Mouse (Mus musculus) intestine, embryonic 16.5 days (tissue): ENCODE results near the gene Heatr4. TPM values are rescaled to one million over a fixed set of nuclear protein-coding genes. Genes with fewer than 3 reads are reported as not detected.

ENCODE experiments used
- ATAC-seq: fragments of 200-750 bp; cut with Nextera tagmentation; 2 replicates; pipeline ENCODE4 v1.8.0; 2017; ENCODE audit warnings: moderate TSS enrichment, moderate library complexity
- H3K27ac ChIP-seq: fragments of 300-500 bp; sonication (generic); 2 replicates; pipeline ENCODE4 v1.5.1; 2014; ENCODE audit warnings: mild to moderate bottlenecking, low read length
- H3K27me3 ChIP-seq: fragments of 300-500 bp; sonication (generic); replicated peaks from 2 replicates; pipeline ENCODE4 v1.6.1; 2014; ENCODE audit warnings: low read length, control low read depth, mixed read lengths; ENCODE audit not compliant: control insufficient read depth, insufficient read depth
- H3K36me3 ChIP-seq: fragments of 300-500 bp; sonication (generic); 2 replicates; pipeline ENCODE4 v1.6.1; 2014; ENCODE audit warnings: low read length, control low read depth; ENCODE audit not compliant: control insufficient read depth, insufficient read depth
- H3K4me1 ChIP-seq: fragments of 300-500 bp; sonication (generic); 2 replicates; pipeline ENCODE4 v1.6.1; 2014; ENCODE audit warnings: low read length, control low read depth, mixed read lengths; ENCODE audit not compliant: control insufficient read depth, insufficient read depth
- H3K4me2 ChIP-seq: fragments of 300-500 bp; sonication (generic); 2 replicates; pipeline ENCODE4 v1.6.1; 2014; ENCODE audit warnings: low read depth, low read length, control low read depth
- H3K4me3 ChIP-seq: fragments of 300-500 bp; sonication (generic); 2 replicates; pipeline ENCODE4 v1.5.1; 2014; ENCODE audit warnings: mild to moderate bottlenecking, low read length
- H3K9ac ChIP-seq: fragments of 300-500 bp; sonication (generic); 2 replicates; pipeline ENCODE4 v1.6.1; 2014; ENCODE audit warnings: low read depth, low read length
- H3K9me3 ChIP-seq: fragments of 300-500 bp; sonication (generic); 2 replicates; pipeline ENCODE4 v1.6.1; 2016; ENCODE audit warnings: low read length, control low read depth; ENCODE audit not compliant: control insufficient read depth
- WGBS: fragments of 180-500 bp; shearing (Covaris S2); extraction: QIAGEN DNeasy Blood & Tissue Kit; methylation state at CpG from one replicate; pipeline ENCODE4 v1.1.7; 2014; 5-methylcytosine and 5-hydroxymethylcytosine counted together
- polyA plus RNA-seq: library from polyadenylated mRNA; unstranded; fragments of >200 nt; fragmentation: Nextera tagmentation; extraction: Ambion mirVana; gene quantifications from 2 replicates; pipeline ENCODE4 v1.2.1, GENCODE M21; 2015

Heatr4 gene
- polyA plus RNA-seq, 1 experiment from 2014 or later: not detected

GRCm38 (mm10) chr12:83981615-83982014 is 3.0 kb downstream of the Heatr4 start:
- Histone ChIP-seq H3K9me3 (no peaks in the 10 kb centered on the region), H3K36me3 (no peaks in the 10 kb centered on the region), H3K9ac (no peak overlapping the region), H3K4me1 (peaks cover 2% of the 10 kb centered on the region), H3K27ac (no peak overlapping the region), H3K27me3 (no peaks in the 10 kb centered on the region), H3K4me3 (no peak overlapping the region), H3K4me2 (no peak overlapping the region)
- WGBS: 76% methylated on average over 4 of the region's 4 CpGs
- no peak for ATAC-seq

GRCm38 (mm10) chr12:83978862-83979261 is 5.8 kb downstream of the Heatr4 start:
- no peaks in the 10 kb centered on the region for H3K27me3 ChIP-seq
- no peak overlapping the region for H3K4me3 ChIP-seq
- WGBS: 87% methylated on average over 6 of the region's 6 CpGs
- H3K9me3 ChIP-seq: no peaks in the 10 kb centered on the region
- no peak overlapping the region for H3K4me2 ChIP-seq
- no peak for ATAC-seq
- no peaks in the 10 kb centered on the region for H3K4me1 ChIP-seq
- no peak overlapping the region for H3K27ac ChIP-seq
- no peaks in the 10 kb centered on the region for H3K36me3 ChIP-seq
- H3K9ac ChIP-seq: no peak overlapping the region

- ATAC-seq: peak; percentile 81
- 64% methylated on average over 2 of the region's 2 CpGs for WGBS
- no peaks in the 10 kb centered on the region for H3K36me3 ChIP-seq
Observed at GRCm38 (mm10) chr12:83972117-83972516, 12.5 kb downstream of the Heatr4 start.

GRCm38 (mm10) chr12:83965235-83965634 is 19.4 kb downstream of the Heatr4 start:
- H3K9ac ChIP-seq: no peak overlapping the region
- no peak overlapping the region for H3K27ac ChIP-seq
- H3K4me1 ChIP-seq: no peaks in the 10 kb centered on the region
- H3K9me3 ChIP-seq: no peaks in the 10 kb centered on the region
- no peaks in the 10 kb centered on the region for H3K36me3 ChIP-seq
- no peaks in the 10 kb centered on the region for H3K27me3 ChIP-seq
- no peak overlapping the region for H3K4me3 ChIP-seq
- WGBS: 82% methylated on average over 7 of the region's 7 CpGs
- no peak for ATAC-seq
- H3K4me2 ChIP-seq: no peak overlapping the region

More at GRCm38 (mm10) chr12:83972117-83972516, 12.5 kb downstream of the Heatr4 start:
- H3K9ac ChIP-seq: no peak overlapping the region
- no peaks in the 10 kb centered on the region for H3K27me3 ChIP-seq
- H3K9me3 ChIP-seq: no peaks in the 10 kb centered on the region
- H3K4me3 ChIP-seq: no peak overlapping the region
- H3K4me2 ChIP-seq: no peak overlapping the region
- H3K4me1 ChIP-seq: 0 out of 2 replicates have a peak, but pooled peaks cover 3% of the 10 kb centered on the region
- no peak overlapping the region for H3K27ac ChIP-seq

- no peaks in the 10 kb centered on the region for H3K27me3 ChIP-seq
- no peak for ATAC-seq
- H3K4me3 ChIP-seq: no peak overlapping the region
- H3K9me3 ChIP-seq: no peaks in the 10 kb centered on the region
- no peak overlapping the region for H3K4me2 ChIP-seq
- no peak overlapping the region for H3K27ac ChIP-seq
- H3K36me3 ChIP-seq: no peaks in the 10 kb centered on the region
- 95% methylated on average over 9 of the region's 9 CpGs for WGBS
- peaks cover 5% of the 10 kb centered on the region for H3K4me1 ChIP-seq
- H3K9ac ChIP-seq: no peak overlapping the region
Observed at GRCm38 (mm10) chr12:83958278-83958677, 26.4 kb downstream of the Heatr4 start.

GRCm38 (mm10) chr12:83951711-83952575 is 32.7 kb downstream of the Heatr4 start:
- peak overlapping the region; percentile 91 for H3K9ac ChIP-seq
- ATAC-seq: peak; percentile 38; the same call in 1 of the 2 replicates
- peak overlapping the region; percentile 96 for H3K4me3 ChIP-seq
- H3K27ac ChIP-seq: peak overlapping the region; percentile 90; the same call in 1 of the 2 replicates
- WGBS: 53% methylated on average over 32 of the region's 32 CpGs
- peaks cover 4% of the 10 kb centered on the region; the same call in 1 of the 2 replicates for H3K36me3 ChIP-seq
- no peaks in the 10 kb centered on the region for H3K27me3 ChIP-seq
- peaks cover 25% of the 10 kb centered on the region for H3K4me1 ChIP-seq
- H3K9me3 ChIP-seq: no peaks in the 10 kb centered on the region
- H3K4me2 ChIP-seq: peak overlapping the region; percentile 97

- H3K4me3 ChIP-seq: peak overlapping the region; percentile 96
- peaks cover 25% of the 10 kb centered on the region for H3K4me1 ChIP-seq
- H3K36me3 ChIP-seq: peaks cover 4% of the 10 kb centered on the region; the same call in 1 of the 2 replicates
- H3K9ac ChIP-seq: peak overlapping the region; percentile 91
- ATAC-seq: peak; percentile 61
- H3K4me2 ChIP-seq: peak overlapping the region; percentile 97
- no peaks in the 10 kb centered on the region for H3K27me3 ChIP-seq
- H3K27ac ChIP-seq: peak overlapping the region; percentile 90
- WGBS: under 1% methylated on average over 116 of the region's 116 CpGs
- no peaks in the 10 kb centered on the region for H3K9me3 ChIP-seq
Observed at GRCm38 (mm10) chr12:83950840-83951701, 33.6 kb downstream of the Heatr4 start.

- Histone ChIP-seq H3K9me3 (no peaks in the 10 kb centered on the region), H3K4me3 (peak within 1 kb of the TSS; percentile 96), H3K27ac (peak within 1 kb of the TSS; percentile 90), H3K4me1 (peaks cover 25% of the 10 kb centered on the region), H3K27me3 (no peaks in the 10 kb centered on the region), H3K36me3 (peaks cover 4% of the 10 kb centered on the region; the same call in 1 of the 2 replicates), H3K4me2 (peak within 1 kb of the TSS; percentile 97), H3K9ac (peak within 1 kb of the TSS; percentile 91)
- peak; percentile 95 for ATAC-seq
- WGBS: under 1% methylated on average over 35 of the region's 37 CpGs
Observed at GRCm38 (mm10) chr12:83950493-83950839, 34.2 kb downstream of the Heatr4 start, which contains the start of gene Riox1. Gene Riox1 (plus strand): TSS chr12:83950608.
